Mouse (Mus musculus) kidney, adult 2 months (tissue): ENCODE measurements around the gene Nkain4.

ENCODE experiments used
- CTCF ChIP-seq: fragments of 200-500 bp; conservative IDR thresholded peaks from 2 replicates; pipeline ENCODE4 v1.5.1; 2011; ENCODE audit warnings: low read depth, mild to moderate bottlenecking, control low read depth, low read length, moderate library complexity, mixed read lengths; ENCODE audit not compliant: insufficient read depth, insufficient read length
- POLR2A ChIP-seq: fragments of 200-500 bp; IDR thresholded peaks from one replicate; pipeline ENCODE4 v1.6.1; 2011; ENCODE audit warnings: low read depth, low read length, control low read depth

DNA sequence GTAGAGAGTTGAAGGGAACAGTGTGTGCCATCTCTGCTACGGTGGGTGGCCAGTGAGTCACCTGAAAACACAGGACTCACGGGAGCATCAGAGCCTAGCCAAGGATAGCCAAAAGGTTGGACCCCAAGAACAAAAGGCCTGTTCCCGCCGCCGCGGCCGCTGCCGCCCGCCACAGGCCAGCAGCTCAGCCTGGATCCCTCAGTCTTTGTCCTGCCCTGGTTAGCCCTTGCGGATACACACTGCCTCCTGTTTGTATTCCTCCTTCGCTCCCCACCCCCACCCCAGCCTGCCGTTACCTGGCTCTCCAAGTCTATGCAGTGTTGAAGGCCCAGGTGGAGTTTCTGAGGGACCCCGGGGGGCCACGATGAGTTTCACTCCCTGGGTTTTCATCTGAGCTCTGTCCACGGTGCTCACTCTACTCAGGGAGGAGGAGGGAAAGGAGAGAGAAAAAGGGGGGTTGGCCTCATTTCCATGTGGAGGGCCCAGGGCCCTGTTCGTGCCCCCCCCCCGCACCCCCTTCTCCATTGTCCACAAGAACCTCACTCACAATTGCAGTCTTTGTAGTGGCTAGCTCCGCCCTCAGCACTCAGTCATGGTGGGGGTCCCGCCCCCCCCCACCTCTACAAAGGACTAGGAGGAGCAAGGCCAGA, 65.1 kb downstream of the Nkain4 start:
- TF ChIP-seq CTCF: no peak
- TF ChIP-seq POLR2A: no peak
